Mouse (Mus musculus): ENCODE data around the gene Trmt13.
"Not testable (repeated sequence)": the region's sequence is repeated elsewhere in the genome, so short reads cannot be mapped to it uniquely, and the experiment has no call there.

Gene Trmt13

DNA sequence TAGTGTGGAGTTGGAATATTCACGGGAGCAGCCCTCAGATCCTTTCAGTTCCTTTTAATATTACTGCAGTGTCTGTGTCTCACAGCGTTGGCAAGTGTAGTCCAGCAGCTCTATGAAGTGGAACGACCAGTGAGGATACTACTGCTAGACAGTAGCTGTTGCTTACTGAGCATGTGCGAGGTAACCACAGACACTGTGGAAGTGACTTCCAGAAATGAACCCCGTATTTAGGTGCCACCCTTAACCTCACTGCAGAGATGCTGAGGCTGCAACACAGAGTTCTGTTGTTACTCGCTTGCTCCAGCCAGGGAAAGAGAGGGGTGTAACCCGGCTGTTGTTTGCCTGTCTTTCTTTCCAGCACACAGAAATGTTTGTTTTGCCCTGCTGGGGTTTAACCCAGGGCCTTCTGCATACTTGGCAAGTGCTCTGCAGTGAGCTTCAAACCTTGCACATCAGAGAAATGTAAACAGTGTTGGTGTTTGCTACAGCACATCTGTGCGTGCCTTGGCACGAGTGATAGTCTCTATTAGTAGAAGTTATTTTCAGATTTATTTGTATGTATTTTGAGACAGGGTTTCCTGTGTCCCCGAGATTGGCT lies at the start of gene Trmt13:
Gene Trmt13, minus strand, starts transcription at position 293 of the 598 bp plus-strand sequence.
- CTCF ChIA-PET, result interaction anchor here (0.7 kb wide), 1 partner anchor 615 kb away, joined by 3 read pairs; no protein-coding TSS in a partner anchor

DNA sequence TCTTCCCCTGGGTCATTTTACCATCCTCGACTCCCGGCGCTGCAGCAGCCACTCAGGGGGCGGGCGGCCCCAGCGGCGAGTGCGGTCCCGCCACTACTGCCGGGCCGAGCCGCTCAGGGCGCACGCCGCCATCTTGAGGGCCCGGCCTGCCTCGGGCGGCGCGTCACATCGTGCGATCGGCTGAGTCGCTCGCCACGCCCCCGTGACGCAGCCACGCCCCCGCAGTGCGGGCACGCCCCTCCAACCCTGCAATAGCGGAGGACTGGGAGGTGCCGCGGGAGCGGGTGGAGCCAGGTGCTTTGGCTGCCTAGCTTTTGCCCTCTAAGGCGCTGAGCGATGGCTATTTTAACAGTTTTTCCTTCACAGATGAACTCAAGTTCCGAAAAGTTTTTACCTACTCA lies 48.1 kb upstream of the Trmt13 start, which contains the start of gene Mfsd14a:
Gene Mfsd14a, minus strand, starts transcription at position 215 of the 401 bp plus-strand sequence.
- CTCF ChIA-PET, result no interaction called here

DNA sequence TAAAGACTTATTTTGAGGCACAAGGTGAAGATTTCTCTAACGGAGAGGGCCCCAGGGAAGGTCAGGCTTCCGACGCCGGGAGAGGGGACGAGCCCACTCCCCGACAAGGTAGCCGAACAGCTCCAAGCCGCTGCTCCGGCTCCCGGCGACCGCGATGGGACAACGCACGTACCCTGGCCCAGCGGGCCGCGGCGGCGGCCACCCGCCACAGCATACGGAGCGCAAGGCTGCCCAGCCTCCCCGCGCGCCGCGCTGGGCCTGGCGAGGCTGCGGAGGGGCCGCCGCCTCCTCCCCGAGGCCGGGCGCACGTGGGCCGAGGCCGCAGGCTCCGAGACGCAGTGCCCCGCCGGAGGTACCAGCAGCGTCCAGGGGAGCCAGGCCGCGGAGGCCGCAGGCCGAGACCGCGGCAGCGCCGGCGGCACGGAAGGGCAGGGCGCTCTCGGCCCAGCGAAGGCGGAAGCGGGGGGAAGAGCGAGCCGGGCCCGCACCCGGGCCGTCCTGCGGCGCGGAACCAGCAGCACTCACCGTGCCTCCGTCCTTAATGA lies 47.6 kb upstream of the Trmt13 start:
- CTCF ChIA-PET, result no interaction called here

DNA sequence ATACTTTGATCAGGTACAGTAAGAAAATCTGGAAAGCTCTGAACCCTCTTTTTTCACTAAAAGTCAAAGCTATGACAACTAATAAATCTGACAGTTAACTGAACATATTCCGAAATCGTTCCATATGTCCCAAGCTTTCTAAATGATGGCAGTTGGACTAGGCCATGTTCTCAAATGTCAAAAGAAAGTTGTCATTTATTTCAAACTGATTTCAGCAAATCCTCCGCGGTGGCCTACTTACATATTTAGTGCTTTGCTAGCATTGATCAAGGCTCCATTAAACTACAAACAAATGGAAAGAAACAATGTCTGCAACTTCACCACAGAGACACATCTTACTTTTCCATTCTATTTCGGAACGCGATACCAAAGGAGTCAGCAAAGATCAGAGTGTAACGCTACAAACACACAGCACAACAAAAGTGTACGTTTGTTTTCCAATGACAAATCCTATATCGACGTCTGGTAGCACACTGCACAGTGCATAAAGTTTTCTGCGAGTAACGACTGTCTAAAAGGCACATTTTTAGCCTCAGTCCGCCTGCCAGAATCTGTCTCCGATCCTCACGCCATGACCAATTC lies 47.0 kb upstream of the Trmt13 start:
- CTCF ChIA-PET, result no interaction called here

DNA sequence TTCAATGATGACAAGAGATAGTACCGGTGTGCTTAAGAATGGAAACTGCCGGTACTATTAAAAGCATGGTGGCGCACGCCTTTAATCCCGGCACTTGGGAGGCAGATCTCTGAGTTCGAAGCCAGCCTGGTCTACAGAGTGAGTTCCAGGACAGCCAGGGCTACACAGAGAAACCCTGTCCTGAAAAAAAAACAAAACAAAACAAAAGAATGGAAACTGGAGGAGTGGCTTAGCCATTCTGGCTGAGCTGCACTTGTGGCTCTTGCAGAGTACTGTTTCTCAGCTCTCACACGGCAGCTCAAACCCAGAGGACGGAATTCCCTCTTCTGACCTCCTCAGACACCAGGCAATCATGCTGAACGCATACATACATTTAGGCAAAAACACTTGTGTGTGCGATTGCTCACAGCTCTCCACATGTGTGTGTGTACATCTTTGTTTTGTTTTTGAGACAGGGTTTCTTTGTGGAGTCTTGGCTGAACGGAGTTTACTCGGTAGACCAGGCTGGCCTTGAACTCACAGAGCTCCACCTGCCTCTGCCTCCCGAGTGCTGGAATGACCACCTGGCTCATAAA lies 45.6 kb upstream of the Trmt13 start:
- CTCF ChIA-PET, result no interaction called here

DNA sequence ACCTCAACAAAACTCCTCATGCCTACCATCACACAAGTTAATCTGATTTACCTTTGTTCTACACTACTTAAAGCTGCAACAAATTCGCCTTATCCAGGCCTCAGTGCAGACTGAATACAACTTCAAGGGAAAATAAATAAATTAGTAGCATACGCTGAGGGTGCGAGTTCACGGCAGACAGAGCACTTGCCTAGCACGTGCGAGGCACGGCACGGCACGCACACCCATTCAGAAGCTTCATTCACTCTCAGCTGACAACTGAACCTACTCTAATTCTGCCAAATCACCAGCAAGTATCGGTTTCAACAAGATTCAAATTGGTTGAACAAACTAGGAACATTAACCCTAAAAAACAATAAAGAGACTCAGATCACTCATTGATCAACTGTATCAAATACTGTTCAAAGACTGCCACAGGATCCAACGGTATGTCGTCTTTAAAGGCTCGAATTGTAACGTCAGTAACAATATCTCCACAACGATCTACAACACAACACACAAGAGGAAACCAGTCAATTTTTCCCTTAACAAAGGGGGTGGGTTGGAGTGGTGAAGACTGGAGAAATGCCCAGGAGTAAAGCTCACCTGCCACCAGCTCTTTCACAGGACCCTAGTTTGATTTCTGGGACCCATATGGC lies 44.7 kb upstream of the Trmt13 start:
- CTCF ChIA-PET, result no interaction called here

DNA sequence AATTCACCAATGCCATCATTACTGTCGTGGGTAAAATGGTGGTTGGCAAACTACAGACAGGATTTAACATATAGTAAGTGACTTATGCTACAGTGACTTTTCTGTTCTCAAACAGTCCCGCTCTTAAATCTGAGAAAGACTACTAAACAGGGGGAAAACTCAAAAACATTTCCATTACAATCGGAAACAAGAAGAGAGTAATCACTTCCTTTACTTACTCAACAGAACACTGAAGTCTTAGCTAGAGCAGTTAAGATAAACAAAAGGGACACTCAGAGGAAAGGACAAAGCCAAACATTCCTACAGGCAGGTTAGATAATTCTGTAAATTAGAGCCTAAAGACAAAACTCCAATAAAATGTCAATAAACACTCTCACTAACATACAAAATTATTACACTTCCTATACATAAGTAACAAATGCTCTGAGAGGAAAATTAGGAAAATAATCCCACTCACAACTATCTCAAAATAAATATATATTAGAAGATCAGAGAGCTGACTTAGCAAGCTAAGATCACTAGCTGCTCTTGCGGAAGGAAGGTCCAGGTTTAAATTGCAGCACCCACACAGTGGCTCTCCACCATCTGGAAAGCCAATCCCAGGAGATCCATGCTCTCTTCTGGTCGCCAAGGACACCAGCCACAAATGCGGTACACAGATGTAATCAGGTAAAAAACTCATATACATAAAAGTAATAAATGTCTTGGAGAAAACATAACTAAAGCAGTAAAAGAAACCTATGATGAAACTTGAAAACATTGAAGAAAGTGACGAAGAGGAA lies 42.0 kb upstream of the Trmt13 start:
- CTCF ChIA-PET, result no interaction called here

DNA sequence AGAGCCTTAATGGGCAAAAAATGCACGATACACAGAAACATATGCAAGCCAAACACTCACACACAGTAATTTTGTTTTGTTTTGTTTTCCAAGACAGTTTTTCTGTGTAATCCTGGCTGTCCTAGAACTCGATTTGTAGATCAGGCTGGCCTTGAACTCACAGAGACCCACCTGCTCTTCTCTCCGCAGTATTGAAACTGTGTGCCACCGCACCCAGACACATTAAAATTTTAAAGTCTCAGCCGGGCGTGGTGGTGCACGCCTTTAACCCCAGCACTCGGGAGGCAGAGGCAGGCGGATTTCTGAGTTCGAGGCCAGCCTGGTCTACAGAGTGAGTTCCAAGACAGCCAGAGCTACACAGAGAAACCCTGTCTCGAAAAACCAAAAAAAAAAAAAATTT lies 39.7 kb upstream of the Trmt13 start:
- CTCF ChIA-PET, result not testable (repeated sequence)

DNA sequence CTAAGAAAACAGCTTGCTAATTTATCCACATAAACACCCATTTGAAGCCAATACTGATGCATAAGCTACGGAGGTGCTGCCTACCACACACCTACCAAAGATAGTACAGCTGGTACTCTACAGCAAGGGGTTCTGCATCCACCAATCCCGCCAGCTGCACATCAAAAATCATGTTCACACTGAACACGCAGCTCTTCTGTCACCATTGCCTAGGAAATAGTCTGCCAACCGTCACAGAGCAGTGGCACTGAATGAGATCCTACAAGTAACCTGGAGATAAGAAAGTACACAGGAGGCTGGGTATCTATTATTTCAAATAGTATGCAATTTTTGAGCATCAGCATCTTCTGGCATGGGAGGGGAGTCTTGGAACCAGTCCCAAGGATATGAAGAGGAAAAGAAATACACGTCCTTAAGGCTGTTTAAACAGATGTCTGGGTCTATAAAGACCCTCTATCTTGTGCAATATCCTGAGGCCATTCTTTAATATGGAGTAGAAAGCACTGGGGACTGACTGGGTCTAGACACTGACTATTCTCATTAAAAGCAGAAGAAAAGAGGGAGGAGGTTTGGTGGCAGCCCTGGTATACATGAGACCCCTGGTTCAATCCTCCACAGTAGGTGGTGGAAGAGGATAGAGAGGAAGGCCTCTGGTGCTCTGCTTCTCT lies 39.0 kb upstream of the Trmt13 start:
- CTCF ChIA-PET, result no interaction called here

DNA sequence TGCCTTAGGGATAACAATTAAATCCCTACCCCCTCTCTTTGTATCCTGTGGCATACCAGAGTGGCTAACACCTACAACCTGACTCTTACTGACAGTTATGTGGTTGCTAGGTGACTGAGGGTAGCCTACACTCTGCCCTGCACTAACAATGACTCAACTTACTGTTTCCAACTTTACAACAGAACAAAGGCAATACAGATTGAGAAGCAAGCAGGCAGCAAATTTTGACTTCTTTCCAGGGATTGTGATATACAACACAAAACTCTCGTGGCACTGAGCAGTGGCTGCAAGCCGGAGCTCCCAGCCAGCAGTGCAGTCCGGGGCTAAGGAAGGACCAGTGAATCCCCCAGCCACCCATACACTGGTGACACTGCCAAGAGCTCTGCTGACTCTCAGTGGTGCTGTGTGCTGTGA lies 37.7 kb upstream of the Trmt13 start:
- CTCF ChIA-PET, result no interaction called here

DNA sequence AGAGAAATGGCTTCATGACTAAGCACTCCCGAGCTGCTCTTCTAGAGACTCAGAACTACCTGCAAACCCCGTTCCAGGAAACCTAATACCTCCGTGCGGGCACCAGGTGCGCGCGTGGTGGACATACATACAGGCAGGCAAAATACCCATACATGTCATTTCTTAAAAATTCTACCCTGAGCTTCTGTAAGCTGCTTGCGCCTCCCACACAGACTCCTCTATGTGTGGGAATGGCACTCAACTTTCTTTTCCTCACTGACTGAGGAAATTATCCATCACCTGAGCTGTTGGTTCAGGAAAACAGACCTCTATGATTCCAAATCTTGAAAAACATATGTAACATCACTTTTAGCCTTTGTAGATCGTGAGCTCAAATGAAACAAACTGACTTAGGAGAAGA lies 36.3 kb upstream of the Trmt13 start:
- CTCF ChIA-PET, result no interaction called here

DNA sequence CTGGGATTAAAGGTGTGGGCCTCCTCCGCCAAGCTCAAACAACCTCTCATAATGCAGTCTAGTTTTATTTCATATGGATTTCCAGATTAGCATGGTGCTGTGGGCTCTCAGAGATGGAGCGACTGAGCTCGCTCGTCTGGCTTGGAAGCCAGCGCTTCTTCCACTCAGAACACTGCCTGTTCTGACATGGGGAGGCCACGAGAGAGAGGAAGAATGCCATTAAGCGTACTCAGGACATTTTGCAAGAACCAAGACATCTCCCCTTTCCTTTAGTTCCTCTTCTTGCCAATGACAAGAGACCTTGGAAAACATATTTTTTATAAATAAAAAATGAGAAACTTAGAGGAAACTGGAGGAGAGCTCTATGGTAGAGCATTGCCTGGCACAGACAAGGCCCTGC lies 34.4 kb upstream of the Trmt13 start:
- CTCF ChIA-PET, result no interaction called here

DNA sequence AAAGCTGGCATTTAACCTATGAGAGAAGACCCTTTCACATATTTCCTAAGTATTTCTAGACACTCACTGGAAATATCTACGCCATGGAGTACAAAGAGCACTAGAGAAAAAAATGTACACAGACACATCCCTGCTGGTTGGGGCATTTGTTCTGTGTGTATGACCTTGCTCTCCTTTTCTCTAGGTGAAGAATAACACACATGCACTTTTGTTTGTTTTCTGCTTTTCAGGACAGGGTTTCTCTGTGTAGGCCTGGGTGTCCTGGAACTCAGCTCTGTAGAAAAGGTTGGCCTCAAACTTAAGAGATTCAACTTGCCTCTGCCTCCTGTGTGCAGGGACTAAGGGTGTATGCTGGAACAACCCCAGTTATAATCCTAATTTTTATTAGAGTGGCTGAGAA lies 32.0 kb upstream of the Trmt13 start:
- CTCF ChIA-PET, result no interaction called here

DNA sequence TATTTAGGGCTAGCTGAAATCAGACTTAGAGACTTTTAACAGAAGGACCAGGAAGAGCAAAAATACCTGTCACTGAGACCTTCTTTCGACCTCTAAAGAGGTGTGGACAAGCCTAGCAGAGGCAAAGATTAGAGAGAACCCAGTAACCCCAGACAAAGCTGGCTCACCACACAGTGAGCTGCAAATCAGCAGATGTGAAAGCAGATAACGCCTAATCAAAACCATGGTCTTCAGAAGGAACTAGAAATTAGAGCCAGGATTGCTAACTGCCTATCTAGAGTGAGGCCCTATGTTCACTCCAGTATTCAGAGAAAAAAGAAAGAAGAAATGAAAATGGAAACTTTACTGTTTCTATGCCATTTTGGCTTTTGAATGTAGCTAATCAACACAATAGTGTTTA lies 28.0 kb upstream of the Trmt13 start:
- CTCF ChIA-PET, result no interaction called here

DNA sequence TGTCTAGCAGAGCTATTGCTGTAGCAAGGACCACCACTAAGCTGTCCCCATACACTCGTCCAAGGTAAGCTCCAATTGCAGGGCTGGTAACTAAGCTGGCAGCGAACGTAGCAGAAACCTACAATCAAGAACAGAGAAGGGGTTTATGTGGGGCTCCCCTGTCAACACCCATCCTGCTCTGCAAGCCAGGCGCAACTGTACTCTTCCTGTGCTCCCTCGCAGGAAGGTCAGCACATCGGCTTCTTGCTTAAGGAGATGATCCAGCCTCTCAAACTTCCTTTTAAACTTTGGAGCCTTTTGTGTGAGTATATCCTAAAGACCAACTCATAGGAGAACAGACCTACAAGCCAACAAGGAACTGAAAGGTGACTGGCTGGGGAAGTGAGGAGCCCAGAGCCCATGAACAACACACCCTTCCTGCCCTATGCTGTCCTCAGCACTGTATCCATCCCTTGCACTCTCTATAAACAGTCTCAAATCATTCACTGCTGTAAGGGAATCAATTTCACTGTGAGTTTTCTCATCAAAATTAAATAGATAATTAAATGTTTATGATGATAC lies 27.5 kb upstream of the Trmt13 start:
- CTCF ChIA-PET, result no interaction called here

DNA sequence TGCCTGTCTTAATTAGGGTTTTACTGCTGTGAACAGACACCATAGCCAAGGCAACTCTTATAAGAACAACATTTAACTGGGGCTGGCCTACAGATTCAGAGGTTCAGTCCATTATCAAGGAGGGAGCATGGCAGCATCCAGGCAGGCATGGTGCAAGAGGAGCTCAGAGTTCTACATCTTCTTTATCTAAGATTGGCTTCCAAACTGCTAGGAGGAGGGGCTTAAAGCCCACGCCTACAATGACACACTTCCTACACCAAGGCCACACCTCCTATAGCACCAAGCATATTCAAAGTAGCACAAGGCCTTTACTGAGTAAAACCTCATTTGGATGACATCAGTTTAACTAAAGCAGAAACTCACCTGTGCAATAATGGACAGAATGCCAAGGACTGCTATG lies 25.6 kb upstream of the Trmt13 start:
- CTCF ChIA-PET, result no interaction called here

DNA sequence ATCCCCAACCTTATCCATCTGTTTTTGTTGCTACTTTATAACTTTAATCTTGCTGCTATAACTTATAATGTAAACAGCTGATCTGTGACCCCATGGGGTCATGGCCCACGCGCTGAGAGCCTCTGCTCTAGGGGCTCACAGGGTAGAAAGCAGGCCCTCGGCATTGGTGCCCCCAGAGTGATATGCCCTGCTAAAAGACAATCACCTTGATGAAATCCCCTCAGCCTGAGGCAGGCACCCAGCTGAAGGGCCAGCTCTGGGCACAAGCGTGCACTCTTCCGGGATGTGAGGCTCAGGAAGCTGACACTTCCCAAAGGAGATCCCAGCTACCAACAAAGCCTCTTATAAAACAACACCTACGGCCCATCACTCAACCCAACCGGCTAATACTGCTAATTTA lies 24.2 kb upstream of the Trmt13 start:
- CTCF ChIA-PET, result no interaction called here

DNA sequence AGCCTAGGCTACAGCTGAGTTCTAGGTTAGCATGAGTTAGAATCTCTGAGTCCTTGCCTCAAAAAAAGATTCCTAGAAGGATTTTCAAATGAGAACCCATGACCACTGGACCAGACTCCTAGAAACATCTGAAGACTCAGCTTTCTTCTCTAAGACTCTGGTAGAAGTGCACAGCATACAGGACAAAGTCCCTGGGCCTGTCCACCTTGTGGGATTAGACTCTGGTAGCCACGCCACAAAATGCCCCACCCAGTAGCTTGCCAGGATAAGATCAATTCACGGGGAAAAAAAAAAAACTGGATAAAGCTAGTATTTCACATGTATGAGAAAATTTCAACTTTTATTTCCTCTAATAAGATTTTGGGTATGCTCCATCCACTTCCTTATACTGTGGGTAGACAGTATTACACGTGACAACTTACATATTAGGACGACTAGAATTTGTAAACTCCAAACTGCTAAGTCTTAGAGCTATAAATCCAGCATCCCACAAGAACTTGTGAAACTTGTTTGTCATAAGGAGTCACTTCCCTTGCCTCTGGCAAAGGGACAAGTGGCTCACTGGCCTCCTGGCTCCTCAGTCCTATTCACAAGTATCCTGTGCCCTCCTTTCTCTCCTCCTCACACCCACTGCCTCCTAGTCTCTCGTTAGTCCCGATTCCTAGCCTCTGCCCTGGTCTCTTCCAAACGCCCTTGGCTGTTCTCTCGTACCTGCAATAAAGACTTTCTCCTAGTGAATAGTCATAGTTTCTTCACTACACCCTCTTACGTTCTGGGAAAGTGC lies 23.5 kb upstream of the Trmt13 start:
- CTCF ChIA-PET, result no interaction called here

DNA sequence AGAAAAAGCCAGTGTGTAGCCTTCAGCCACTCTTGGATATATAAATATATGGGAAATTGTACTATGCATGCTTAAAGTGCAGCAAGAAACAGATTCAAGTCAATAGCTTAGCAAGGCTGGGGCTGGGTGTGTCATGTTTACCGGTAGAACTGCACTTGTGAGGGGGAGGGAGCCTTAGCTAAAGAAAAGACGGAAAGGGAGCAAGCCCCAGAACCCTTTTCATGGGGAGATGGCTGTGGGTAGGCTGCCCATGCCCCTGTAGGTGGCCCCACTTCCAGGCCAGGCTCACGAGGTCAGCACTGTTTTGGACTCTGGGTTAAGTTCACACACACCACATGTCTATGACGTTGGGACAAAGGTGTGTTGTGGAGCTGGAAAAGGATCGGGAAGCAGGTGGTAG lies 21.4 kb upstream of the Trmt13 start:
- CTCF ChIA-PET, result interaction anchor here (0.6 kb wide), 1 partner anchor 336 kb away, joined by 3 read pairs; no protein-coding TSS in a partner anchor

DNA sequence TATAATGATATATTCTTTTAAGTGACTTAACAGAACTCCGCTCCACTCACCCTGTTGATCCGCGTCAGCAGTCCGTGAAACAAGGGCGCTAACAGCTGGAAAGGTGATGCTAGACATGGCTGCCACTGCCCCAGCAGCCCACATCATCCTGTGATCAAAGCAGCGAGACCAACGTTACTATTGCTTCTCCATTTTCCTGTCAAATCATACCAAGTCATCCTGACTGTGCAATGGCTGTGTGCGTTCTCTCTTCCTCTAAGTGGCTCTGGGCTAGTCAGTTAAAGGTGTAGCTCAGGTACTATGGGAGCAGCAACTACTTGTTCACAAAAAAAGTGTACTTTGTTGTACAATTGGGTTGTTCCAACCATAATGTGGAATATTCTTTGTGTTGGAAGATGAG lies 20.5 kb upstream of the Trmt13 start:
- CTCF ChIA-PET, result no interaction called here

DNA sequence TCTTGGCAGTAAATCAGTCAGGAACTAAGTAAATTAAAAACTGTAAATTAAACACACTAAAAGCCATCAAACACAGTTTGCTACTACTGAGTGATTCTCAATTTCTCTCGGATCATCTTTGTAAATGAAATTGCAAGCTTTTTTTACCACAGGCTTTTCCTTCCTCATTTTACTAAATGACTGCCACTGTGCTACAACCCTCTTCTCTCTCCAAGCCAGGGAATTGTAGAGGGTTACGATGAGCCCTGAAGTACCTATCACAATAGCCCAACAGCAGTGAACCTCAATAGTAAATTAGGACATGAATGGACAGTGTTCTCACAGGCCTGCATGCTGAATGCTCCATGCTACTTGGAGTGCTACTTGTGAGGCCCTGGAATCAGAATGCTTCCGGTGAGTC lies 19.7 kb upstream of the Trmt13 start:
- CTCF ChIA-PET, result no interaction called here
